Mouse (Mus musculus) CH12.LX (cell line): ENCODE measurements around the gene Eef1g. TPM values are rescaled to one million over a fixed set of nuclear protein-coding genes. Genes with fewer than 3 reads are reported as not detected.

Experiments
- DNase-seq: peaks from one replicate; pipeline ENCODE4 v3.0.0-alpha.2; 2013; ENCODE audit errors: extremely low read depth
- H3K27ac ChIP-seq: 2 replicates; pipeline ENCODE4 v1.5.1; 2012; ENCODE audit warnings: low read depth, mild to moderate bottlenecking, control low read depth, moderate library complexity; ENCODE audit not compliant: insufficient read depth
- H3K27me3 ChIP-seq: replicated peaks from 2 replicates; pipeline ENCODE3; 2012; ENCODE audit warnings: inconsistent platforms
- H3K36me3 ChIP-seq, 2 experiments: replicated peaks in 1 of 2; 2 replicates each; pipeline versions ENCODE3 to v1.6.1; 2012; ENCODE audit warnings: inconsistent platforms in 1 of 2, low read length in 1 of 2, mild to moderate bottlenecking in 1 of 2, mixed read lengths in 1 of 2, moderate library complexity in 1 of 2; ENCODE audit not compliant: control insufficient read depth in 1 of 2, insufficient read depth in 1 of 2
- H3K4me1 ChIP-seq, 2 experiments: 2 replicates each; pipeline ENCODE4 v1.6.1; 2012; ENCODE audit warnings: inconsistent platforms in 1 of 2, moderate library complexity in 1 of 2; ENCODE audit not compliant: insufficient read depth in 2 of 2, control insufficient read depth in 1 of 2
- H3K4me2 ChIP-seq: 2 replicates; pipeline ENCODE4 v1.6.1; 2012; ENCODE audit warnings: low read depth, mild to moderate bottlenecking, control low read depth; ENCODE audit not compliant: poor library complexity, insufficient read depth, severe bottlenecking
- H3K4me3 ChIP-seq, 3 experiments: fragments of 150-350 bp in 1 of 3; sonication (generic) in 1 of 3; replicated peaks in 1 of 3; 2 replicates each; pipeline versions ENCODE3 to v1.5.1; 2011 to 2012; ENCODE audit warnings: low read depth in 2 of 3, low read length in 2 of 3, mild to moderate bottlenecking in 2 of 3, moderate library complexity in 2 of 3, control low read depth in 1 of 3, improper control_type of control experiment in 1 of 3, inconsistent platforms in 1 of 3, mixed read lengths in 1 of 3; ENCODE audit not compliant: poor library complexity in 1 of 3
- H3K79me2 ChIP-seq: replicated peaks from 2 replicates; pipeline ENCODE4 v1.6.1; 2012; ENCODE audit warnings: mild to moderate bottlenecking, moderate library complexity; ENCODE audit not compliant: control insufficient read depth, poor library complexity, insufficient read depth, severe bottlenecking; ENCODE audit errors: extremely low read depth
- H3K9ac ChIP-seq: 2 replicates; pipeline ENCODE4 v1.6.1; 2012; ENCODE audit warnings: low read depth, mild to moderate bottlenecking, control low read depth, moderate library complexity; ENCODE audit not compliant: insufficient read depth
- H3K9me3 ChIP-seq: replicated peaks from 2 replicates; pipeline ENCODE3; 2012; ENCODE audit warnings: low read length, inconsistent platforms, mixed read lengths
- BHLHE40 ChIP-seq: IDR thresholded peaks from 2 replicates; pipeline ENCODE4 v1.6.1; 2011; ENCODE audit warnings: mild to moderate bottlenecking, low read depth, low read length, improper control_type of control experiment
- CHD1 ChIP-seq: IDR thresholded peaks from 2 replicates; pipeline ENCODE4 v1.6.1; 2012; ENCODE audit warnings: low read depth, low read length, improper control_type of control experiment, inconsistent platforms
- CTCF ChIP-seq, 2 experiments: IDR thresholded peaks in 1 of 2; conservative IDR thresholded peaks in 1 of 2; 2 replicates each; pipeline ENCODE4 v1.5.1; 2011 to 2012; ENCODE audit warnings: low read depth in 2 of 2, low read length in 2 of 2, improper control_type of control experiment in 1 of 2, inconsistent platforms in 1 of 2, mild to moderate bottlenecking in 1 of 2, moderate library complexity in 1 of 2
- E2F4 ChIP-seq: IDR thresholded peaks from 2 replicates; pipeline ENCODE4 v1.6.1; 2011; ENCODE audit warnings: low read depth, low read length, improper control_type of control experiment; ENCODE audit not compliant: insufficient replicate concordance
- ELF1 ChIP-seq: IDR thresholded peaks from 2 replicates; pipeline ENCODE4 v1.6.1; 2014; ENCODE audit warnings: low read depth, mild to moderate bottlenecking, inconsistent platforms, low read length, improper control_type of control experiment
- EP300 ChIP-seq: IDR thresholded peaks from 2 replicates; pipeline ENCODE4 v1.6.1; 2011; ENCODE audit warnings: low read length, improper control_type of control experiment
- JUN ChIP-seq: IDR thresholded peaks from 2 replicates; pipeline ENCODE4 v1.6.1; 2011; ENCODE audit warnings: low read depth, mild to moderate bottlenecking, low read length, improper control_type of control experiment, moderate library complexity; ENCODE audit not compliant: insufficient read depth
- MAFK ChIP-seq: IDR thresholded peaks from 2 replicates; pipeline ENCODE4 v1.6.1; 2011; ENCODE audit warnings: low read length, improper control_type of control experiment; ENCODE audit not compliant: insufficient replicate concordance
- MAX ChIP-seq: IDR thresholded peaks from 2 replicates; pipeline ENCODE4 v1.6.1; 2011; ENCODE audit warnings: low read length, improper control_type of control experiment
- MAZ ChIP-seq: IDR thresholded peaks from 2 replicates; pipeline ENCODE4 v1.6.1; 2012; ENCODE audit warnings: low read depth, mild to moderate bottlenecking, inconsistent platforms, low read length, improper control_type of control experiment, moderate library complexity
- MEF2A ChIP-seq: IDR thresholded peaks from 2 replicates; pipeline ENCODE4 v1.6.1; 2014; ENCODE audit warnings: low read depth, mild to moderate bottlenecking, inconsistent platforms, low read length, improper control_type of control experiment, borderline replicate concordance
- PAX5 ChIP-seq: IDR thresholded peaks from 2 replicates; pipeline ENCODE4 v1.6.1; 2012; ENCODE audit warnings: low read length, inconsistent platforms, mixed read lengths
- RAD21 ChIP-seq: IDR thresholded peaks from 2 replicates; pipeline ENCODE4 v1.6.1; 2011; ENCODE audit warnings: low read depth, mild to moderate bottlenecking, low read length, improper control_type of control experiment, moderate library complexity
- RCOR1 ChIP-seq: conservative IDR thresholded peaks from 2 replicates; pipeline ENCODE4 v1.6.1; 2012; ENCODE audit warnings: low read depth, mild to moderate bottlenecking, inconsistent platforms, low read length, improper control_type of control experiment
- SIN3A ChIP-seq: IDR thresholded peaks from 2 replicates; pipeline ENCODE4 v1.6.1; 2012; ENCODE audit warnings: low read length, improper control_type of control experiment, inconsistent platforms
- TBP ChIP-seq: conservative IDR thresholded peaks from 2 replicates; pipeline ENCODE4 v1.6.1; 2011; ENCODE audit warnings: low read depth, low read length, improper control_type of control experiment
- TCF12 ChIP-seq: IDR thresholded peaks from 2 replicates; pipeline ENCODE4 v1.6.1; 2014; ENCODE audit warnings: low read depth, mild to moderate bottlenecking, inconsistent platforms, low read length, improper control_type of control experiment
- USF1 ChIP-seq: IDR thresholded peaks from 2 replicates; pipeline ENCODE4 v1.6.1; 2014; ENCODE audit warnings: low read depth, mild to moderate bottlenecking, inconsistent platforms, low read length, improper control_type of control experiment
- USF2 ChIP-seq: conservative IDR thresholded peaks from 2 replicates; pipeline ENCODE4 v1.6.1; 2011; ENCODE audit warnings: low read depth, low read length, improper control_type of control experiment
- ZKSCAN1 ChIP-seq: IDR thresholded peaks from 2 replicates; pipeline ENCODE4 v1.6.1; 2012; ENCODE audit warnings: low read depth, inconsistent platforms, low read length, improper control_type of control experiment, borderline replicate concordance
- ZMIZ1 ChIP-seq: IDR thresholded peaks from 2 replicates; pipeline ENCODE4 v1.6.1; 2012; ENCODE audit warnings: low read depth, mild to moderate bottlenecking, inconsistent platforms, low read length, improper control_type of control experiment
- ZNF384 ChIP-seq: IDR thresholded peaks from 2 replicates; pipeline ENCODE4 v1.6.1; 2012; ENCODE audit warnings: low read depth, low read length, improper control_type of control experiment, inconsistent platforms
- dilution Hi-C: fragments of 300-500 bp; cut with MboI; formaldehyde crosslinking; loops from 2 replicates; pipeline ENCODE4 v1.14.3; 2020; ENCODE audit warnings: low sequenced_read_pairs; ENCODE audit not compliant: extremely low pct_unique_long_range_greater_than_20kb, extremely low pct_ligation_motif_present
- in situ Hi-C: fragments of 300-500 bp; cut with MboI; formaldehyde crosslinking; loops from 3 replicates; pipeline ENCODE4 v1.14.3; 2019; ENCODE audit warnings: low sequenced_read_pairs, low pct_ligation_motif_present, low pct_unique_long_range_greater_than_20kb, mixed read lengths
- polyA plus RNA-seq: library from polyadenylated mRNA; unstranded; fragments of >175 nt; gene quantifications from 2 replicates; pipeline ENCODE4 v1.2.1, GENCODE M21; 2012; ENCODE audit warnings: low read depth; ENCODE audit not compliant: insufficient read length
- total RNA-seq, 2 experiments: library from RNA; depleted of rRNA; stranded (reverse); fragments of 300-350 nt in 1 of 2; fragments of >200 nt in 1 of 2; gene quantifications; 2 replicates each; pipeline ENCODE4 v1.2.3; 2012 to 2014

Gene Eef1g
- total and polyA plus RNA-seq, 3 experiments: 1,172 to 1,511 (median 1,294) TPM

DNA sequence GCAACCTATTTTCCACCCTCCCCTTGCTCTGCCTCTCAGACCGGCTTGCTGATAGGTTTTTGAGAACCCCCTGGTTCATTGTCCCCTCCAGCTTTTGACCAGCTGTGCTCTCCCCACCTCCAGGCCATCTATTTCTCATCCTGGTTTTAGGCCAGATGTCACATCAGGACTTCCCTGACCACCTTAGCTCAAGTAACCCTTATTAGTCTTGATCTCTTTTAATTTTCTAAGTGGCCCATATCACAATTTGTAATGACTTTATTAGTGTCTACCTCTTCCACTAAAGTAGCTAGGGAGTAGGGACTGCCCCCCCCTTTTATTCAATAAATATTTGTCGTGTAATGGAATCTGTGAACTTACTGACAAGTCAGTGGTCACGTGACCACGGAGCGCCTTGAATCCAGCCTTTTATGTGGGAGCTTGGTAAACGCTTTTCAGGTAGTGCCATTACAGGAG is 46.0 kb upstream of the Eef1g start:
- in situ Hi-C loops (no loop called here), dilution Hi-C loops (no loop called here)
- H3K4me3 ChIP-seq: peak overlapping the region; percentile 81 to 95 (median 94)
- H3K4me1 ChIP-seq: peaks cover 0 to 18% of the 10 kb centered on the region in 2 experiments; a peak in 2 of 4 replicates
- H3K36me3 ChIP-seq: peaks cover 21 to 39% of the 10 kb centered on the region in 2 experiments
- peak overlapping the region; percentile 74 for H3K4me2 ChIP-seq
- H3K9me3 ChIP-seq: no peaks in the 10 kb centered on the region
- DNase-seq: peak; percentile 69
- no peaks in the 10 kb centered on the region for H3K27me3 ChIP-seq
- peak overlapping the region; percentile 96 for H3K27ac ChIP-seq
- peaks cover 19% of the 10 kb centered on the region for H3K79me2 ChIP-seq
- TF ChIP-seq USF1: peak; percentile 92
- TF ChIP-seq USF2: peak; percentile 94
- TF ChIP-seq E2F4: no peak
- peak; percentile 69 for TF ChIP-seq MAX
- TF ChIP-seq CHD1: no peak
- TF ChIP-seq CTCF (conservative IDR thresholded peaks at IDR 0.05 in 1 of 2, IDR thresholded peaks at IDR 0.05 in 1 of 2; ENCODE audit: low read depth in 2 of 2, low read length in 2 of 2): no peak
- peak; percentile 69 for TF ChIP-seq SIN3A
- peak; percentile 90 for TF ChIP-seq BHLHE40
- TF ChIP-seq MAZ: no peak
- TF ChIP-seq JUN: no peak
- no peak for TF ChIP-seq ZKSCAN1
- H3K9ac ChIP-seq: peak overlapping the region; percentile 96

DNA sequence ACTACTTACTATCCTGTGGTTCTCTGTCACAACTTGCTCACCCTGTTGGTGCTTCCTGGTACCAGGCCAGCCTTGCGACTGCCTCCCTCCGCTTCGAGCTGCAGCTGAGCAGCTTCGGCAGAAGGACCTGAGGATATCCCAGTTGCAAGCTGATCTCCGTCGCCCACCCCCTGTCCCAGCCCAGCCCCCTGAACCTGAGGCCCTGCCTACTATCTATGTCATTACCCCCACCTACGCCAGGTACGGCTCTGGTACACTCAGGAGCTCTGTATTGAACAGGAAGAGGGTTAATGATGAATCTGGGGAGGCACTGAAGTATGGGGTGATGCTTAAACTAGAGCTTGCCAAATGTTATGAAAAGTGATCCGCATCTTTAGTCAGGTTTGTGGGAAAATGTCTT is 45.1 kb upstream of the Eef1g start:
- TF ChIP-seq RCOR1: no peak
- TF ChIP-seq ZNF384: no peak
- TF ChIP-seq TCF12: no peak
- TF ChIP-seq RAD21: no peak
- TF ChIP-seq PAX5: no peak
- TF ChIP-seq USF1: no peak
- no peak for TF ChIP-seq CTCF (conservative IDR thresholded peaks at IDR 0.05 in 1 of 2, IDR thresholded peaks at IDR 0.05 in 1 of 2; ENCODE audit: low read depth in 2 of 2, low read length in 2 of 2)
- TF ChIP-seq ZMIZ1: no peak
- no peak for TF ChIP-seq MEF2A
- TF ChIP-seq MAFK: no peak
- no peak for TF ChIP-seq TBP
- TF ChIP-seq ELF1: no peak
- no peak for TF ChIP-seq EP300
- no peaks in the 10 kb centered on the region for H3K9me3 ChIP-seq
- H3K27me3 ChIP-seq: no peaks in the 10 kb centered on the region
- dilution Hi-C loops: no loop called here
- peak; percentile 17 for DNase-seq
- peaks cover 19% of the 10 kb centered on the region for H3K79me2 ChIP-seq
- peak overlapping the region; percentile 96; the same call in 1 of the 2 replicates for H3K9ac ChIP-seq
- in situ Hi-C loops: no loop called here
- H3K4me1 ChIP-seq: peaks cover 0 to 21% of the 10 kb centered on the region in 2 experiments; a peak in 2 of 4 replicates
- 0 out of 2 replicates have a peak overlapping the region, but pooled peaks have one; percentile 9 for H3K27ac ChIP-seq
- H3K4me2 ChIP-seq: peak overlapping the region; percentile 74
- H3K4me3 ChIP-seq: peak overlapping the region; percentile 29 to 95 (median 81)
- H3K36me3 ChIP-seq: peaks cover 22 to 40% of the 10 kb centered on the region in 2 experiments
